Mouse (Mus musculus) gastrocnemius, postnatal 25 days (tissue): Measurements from ENCODE around the gene Tbc1d5. TPM values are rescaled to one million over a fixed set of nuclear protein-coding genes. Genes with fewer than 3 reads are reported as not detected.
A peak's percentile ranks its signal among the peaks of the same experiment; 100 is the strongest.

Experiments used
- DNase-seq: peaks from one replicate; pipeline ENCODE4 v3.0.0; 2022
- total RNA-seq, 2 experiments: library from RNA; stranded (reverse); gene quantifications; 1 replicate in 1 of 2; 2 replicates in 1 of 2; pipeline ENCODE4 v1.2.3; 2021

The Tbc1d5 gene
- total RNA-seq, 2 experiments from 2014 or later = 6.8 to 7.3 TPM

- DNase-seq = no peak
Measured at GRCm38 (mm10) chr17:50876451-50876850, 302.7 kb downstream of the Tbc1d5 start.

GRCm38 (mm10) chr17:50874067-50874466, 305.1 kb downstream of the Tbc1d5 start:
- no peak for DNase-seq

GRCm38 (mm10) chr17:50872600-50872999, 306.6 kb downstream of the Tbc1d5 start:
- no peak for DNase-seq

- DNase-seq = no peak
Measured at GRCm38 (mm10) chr17:50867297-50867696, 311.9 kb downstream of the Tbc1d5 start.

GRCm38 (mm10) chr17:50864781-50865180, 314.4 kb downstream of the Tbc1d5 start:
- no peak for DNase-seq

- DNase-seq = no peak
Measured at GRCm38 (mm10) chr17:50853220-50853619, 325.9 kb downstream of the Tbc1d5 start.

- DNase-seq = no peak
Measured at GRCm38 (mm10) chr17:50851382-50851781, 327.8 kb downstream of the Tbc1d5 start.

- no peak for DNase-seq
Measured at GRCm38 (mm10) chr17:50814089-50814488, 365.1 kb downstream of the Tbc1d5 start.

GRCm38 (mm10) chr17:50813580-50813979, 365.6 kb downstream of the Tbc1d5 start:
- DNase-seq = no peak

GRCm38 (mm10) chr17:50805631-50806030, 373.5 kb downstream of the Tbc1d5 start:
- no peak for DNase-seq

- DNase-seq = no peak
Measured at GRCm38 (mm10) chr17:50803234-50803633, 375.9 kb downstream of the Tbc1d5 start.

- no peak for DNase-seq
Measured at GRCm38 (mm10) chr17:50802380-50802779, 376.8 kb downstream of the Tbc1d5 start.

- DNase-seq = peak; percentile 37
Measured at GRCm38 (mm10) chr17:50795445-50796095, 383.6 kb downstream of the Tbc1d5 start.

- no peak for DNase-seq
Measured at GRCm38 (mm10) chr17:50791671-50792070, 387.5 kb downstream of the Tbc1d5 start.

- no peak for DNase-seq
Measured at GRCm38 (mm10) chr17:50788835-50789234, 390.3 kb downstream of the Tbc1d5 start.

GRCm38 (mm10) chr17:50775247-50775646, 403.9 kb downstream of the Tbc1d5 start:
- no peak for DNase-seq

GRCm38 (mm10) chr17:50764387-50764786, 414.8 kb downstream of the Tbc1d5 start:
- DNase-seq = no peak

GRCm38 (mm10) chr17:50763407-50763806, 415.7 kb downstream of the Tbc1d5 start:
- DNase-seq = no peak

GRCm38 (mm10) chr17:50762231-50762630, 416.9 kb downstream of the Tbc1d5 start:
- no peak for DNase-seq

GRCm38 (mm10) chr17:50761082-50761481, 418.1 kb downstream of the Tbc1d5 start:
- no peak for DNase-seq

- DNase-seq = peak; percentile 63
Measured at GRCm38 (mm10) chr17:50753356-50754138, 425.6 kb downstream of the Tbc1d5 start.

- no peak for DNase-seq
Measured at GRCm38 (mm10) chr17:50752753-50753152, 426.4 kb downstream of the Tbc1d5 start.

GRCm38 (mm10) chr17:50751911-50752310, 427.2 kb downstream of the Tbc1d5 start:
- DNase-seq = no peak

GRCm38 (mm10) chr17:50750874-50751273, 428.3 kb downstream of the Tbc1d5 start:
- no peak for DNase-seq
